Mouse (Mus musculus) forebrain, embryonic 14.5 days (tissue): ENCODE measurements around the gene Jmjd6. TPM values are rescaled to one million over a fixed set of nuclear protein-coding genes. Genes with fewer than 3 reads are reported as not detected.

ENCODE experiments used
- polyA plus RNA-seq: library from polyadenylated mRNA; unstranded; fragments of >200 nt; fragmentation: Nextera tagmentation; extraction: Ambion mirVana; gene quantifications from 2 replicates; pipeline ENCODE4 v1.2.1, GENCODE M21; 2014

Gene Jmjd6
- polyA plus RNA-seq, 1 experiment from 2014 or later: 64.6 TPM

Other genes with a start within 250 kb of the Jmjd6 start
- gene Rhbdf2, start 216.4 kb downstream of the Jmjd6 start, polyA plus RNA-seq: 0.61 TPM in 2 replicates
- 1.4 and 1.7 TPM in 2 replicates for gene Prcd, start 189.9 kb downstream of the Jmjd6 start, polyA plus RNA-seq
- gene Cygb, start 189.1 kb downstream of the Jmjd6 start, polyA plus RNA-seq: 14.7 and 15.4 TPM in 2 replicates
- not detected in 2 replicates for gene St6galnac1, start 67.9 kb downstream of the Jmjd6 start, polyA plus RNA-seq
- 3.6 and 3.8 TPM in 2 replicates for gene Mxra7, start 15.4 kb downstream of the Jmjd6 start, polyA plus RNA-seq
- 79.2 and 100 TPM in 2 replicates for gene Mettl23, start 171 bp downstream of the Jmjd6 start, polyA plus RNA-seq
- gene Mfsd11, start 9.0 kb upstream of the Jmjd6 start, polyA plus RNA-seq: 31.8 and 46.6 TPM in 2 replicates
- 639 and 644 TPM in 2 replicates for gene Srsf2, start 9.6 kb upstream of the Jmjd6 start, polyA plus RNA-seq
- gene Mgat5b, start 75.4 kb upstream of the Jmjd6 start, polyA plus RNA-seq: 21.1 and 23.3 TPM in 2 replicates